Mouse (Mus musculus): ENCODE results near the gene Gm20388.

Gene Gm20388

GRCm38 (mm10) chr8:122926782-122927181 is 3016.1 kb downstream of the Gm20388 start:
- DNase-seq (ENCODE audit: low spot score) = no peak

- no peak for DNase-seq (ENCODE audit: low spot score)
Measured at GRCm38 (mm10) chr8:122927841-122928240, 3017.2 kb downstream of the Gm20388 start.

GRCm38 (mm10) chr8:122928631-122929224 is 3018.1 kb downstream of the Gm20388 start:
- DNase-seq (ENCODE audit: low spot score) = no peak

DNA sequence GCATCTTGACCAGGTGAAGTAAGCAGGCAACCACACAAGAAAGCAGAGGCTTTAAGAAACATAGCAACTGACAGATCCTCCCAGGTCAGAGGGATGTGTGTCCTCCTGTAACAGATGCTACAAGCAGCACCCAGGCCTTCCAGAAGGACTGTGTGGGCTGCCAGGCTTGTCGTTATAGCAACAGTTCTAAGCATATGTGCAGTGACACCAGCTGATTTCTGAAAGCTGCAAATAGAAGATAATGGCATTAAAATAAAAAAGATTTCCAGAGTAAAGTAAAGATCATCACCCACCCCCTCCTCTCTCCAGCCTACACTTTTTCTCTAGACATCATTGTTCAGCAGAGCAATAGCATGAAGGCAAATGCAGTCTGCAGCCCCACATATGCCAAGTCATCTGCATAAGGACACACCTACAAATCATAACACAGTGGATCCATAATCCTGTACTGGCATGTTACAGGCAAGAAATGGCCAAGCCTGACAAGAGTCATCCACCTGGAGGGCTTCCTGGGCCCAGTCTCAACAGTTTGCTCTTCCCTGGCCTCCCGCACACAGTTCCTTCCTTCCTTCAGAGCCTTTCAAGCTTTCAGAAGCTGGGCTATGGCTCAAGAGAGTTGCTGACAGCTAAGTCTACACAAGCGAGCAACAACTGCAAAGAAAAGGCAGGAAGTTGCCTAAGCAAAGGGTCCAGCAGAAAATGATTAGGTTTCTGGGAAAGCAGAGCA is 3021.4 kb downstream of the Gm20388 start:
- DNase-seq (ENCODE audit: low spot score) = no peak

- DNase-seq (ENCODE audit: low spot score) = no peak
Measured at GRCm38 (mm10) chr8:122932561-122932959, 3021.9 kb downstream of the Gm20388 start.

- no peak for DNase-seq (ENCODE audit: low spot score)
Measured at GRCm38 (mm10) chr8:122933973-122934372, 3023.3 kb downstream of the Gm20388 start.

GRCm38 (mm10) chr8:122935118-122935517 is 3024.5 kb downstream of the Gm20388 start:
- no peak for DNase-seq (ENCODE audit: low spot score)

DNA sequence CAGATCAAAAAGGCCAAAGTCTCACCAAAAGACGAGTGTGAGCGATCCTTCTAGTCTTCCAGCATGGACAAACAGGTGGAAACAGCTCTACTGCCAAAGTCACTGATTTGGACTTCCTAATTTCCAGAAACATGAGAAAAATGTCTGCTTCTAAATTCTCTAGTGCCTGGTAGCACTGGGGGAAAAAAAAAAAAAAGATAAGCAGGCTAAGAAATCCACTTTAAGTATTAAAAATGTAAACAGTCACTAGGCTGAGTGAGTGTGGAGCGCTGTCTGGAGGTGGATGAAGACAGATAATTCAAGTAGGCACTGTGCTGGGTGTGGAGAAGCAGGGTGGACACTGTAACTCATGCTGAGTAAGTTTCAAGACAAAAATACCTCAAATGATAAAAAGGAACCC is 3025.3 kb downstream of the Gm20388 start:
- DNase-seq (ENCODE audit: low spot score) = no peak

DNA sequence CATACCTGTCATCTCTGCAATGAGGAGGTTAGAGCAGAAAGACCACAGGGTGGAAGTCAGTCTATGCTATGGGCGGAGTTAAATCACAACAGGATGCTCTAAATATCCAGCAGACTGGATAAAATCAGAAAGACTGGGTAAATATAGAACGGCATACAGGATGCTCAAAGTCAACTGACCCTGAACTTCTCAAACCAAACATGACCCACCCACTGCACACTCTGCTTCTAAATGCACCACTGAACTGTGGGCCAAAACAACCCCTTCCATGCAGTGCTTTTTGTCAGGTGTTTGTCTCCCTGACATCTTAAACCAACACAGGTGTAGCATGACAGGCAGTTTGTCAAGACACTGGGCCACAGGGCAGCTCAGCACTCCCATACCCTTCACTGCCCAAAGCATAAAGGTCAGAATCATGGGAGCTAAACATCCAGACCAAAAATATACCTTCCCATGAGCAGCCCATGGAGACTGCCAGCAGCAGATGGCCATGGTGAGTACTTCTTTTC is 3027.0 kb downstream of the Gm20388 start:
- DNase-seq (ENCODE audit: low spot score) = no peak

DNA sequence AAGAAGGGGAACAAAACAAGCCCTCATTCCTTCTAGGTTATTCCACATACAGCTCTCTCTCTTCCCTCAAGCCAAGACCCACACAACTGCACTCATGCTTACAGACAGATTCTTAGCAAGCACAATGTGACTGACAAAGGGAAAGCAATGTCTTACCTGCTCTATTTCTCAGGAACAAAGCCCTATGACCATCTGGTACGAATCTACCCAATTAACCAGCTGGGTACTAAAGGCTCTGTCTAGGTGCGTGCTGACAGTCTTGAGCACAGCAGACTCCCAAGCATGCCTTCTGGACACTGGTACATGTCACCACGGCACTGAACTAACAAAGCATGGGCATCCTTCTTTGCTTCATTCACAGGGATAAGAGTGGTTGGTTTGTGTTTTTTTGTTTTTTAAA is 3027.5 kb downstream of the Gm20388 start:
- DNase-seq (ENCODE audit: low spot score) = no peak

- no peak for DNase-seq (ENCODE audit: low spot score)
Measured at GRCm38 (mm10) chr8:122938591-122938990, 3027.9 kb downstream of the Gm20388 start.

- no peak for DNase-seq (ENCODE audit: low spot score)
Measured at GRCm38 (mm10) chr8:122942803-122943713, 3032.4 kb downstream of the Gm20388 start.

GRCm38 (mm10) chr8:122945775-122946174 is 3035.1 kb downstream of the Gm20388 start:
- DNase-seq (ENCODE audit: low spot score) = no peak

DNA sequence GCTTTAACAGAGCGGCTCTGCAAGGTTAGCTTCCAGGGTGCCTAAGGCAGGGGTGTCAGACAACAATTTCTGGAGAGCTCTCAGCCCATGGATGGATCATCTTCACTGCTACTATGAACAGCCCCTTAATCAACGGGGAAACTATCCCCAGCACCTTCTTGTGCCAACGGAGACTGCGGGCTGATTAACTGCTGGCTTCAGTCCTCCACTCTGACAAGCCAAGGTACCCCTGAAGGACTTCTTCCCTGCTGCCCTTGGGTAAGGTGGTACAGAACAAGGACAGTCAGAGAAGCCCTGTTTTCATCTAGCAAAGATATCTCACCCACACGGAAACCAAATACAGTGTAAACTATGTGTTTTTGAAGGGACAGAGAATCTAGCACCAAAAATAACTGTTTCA is 3039.1 kb downstream of the Gm20388 start:
- DNase-seq (ENCODE audit: low spot score) = no peak

GRCm38 (mm10) chr8:122951456-122951855 is 3040.8 kb downstream of the Gm20388 start:
- no peak for DNase-seq (ENCODE audit: low spot score)

DNA sequence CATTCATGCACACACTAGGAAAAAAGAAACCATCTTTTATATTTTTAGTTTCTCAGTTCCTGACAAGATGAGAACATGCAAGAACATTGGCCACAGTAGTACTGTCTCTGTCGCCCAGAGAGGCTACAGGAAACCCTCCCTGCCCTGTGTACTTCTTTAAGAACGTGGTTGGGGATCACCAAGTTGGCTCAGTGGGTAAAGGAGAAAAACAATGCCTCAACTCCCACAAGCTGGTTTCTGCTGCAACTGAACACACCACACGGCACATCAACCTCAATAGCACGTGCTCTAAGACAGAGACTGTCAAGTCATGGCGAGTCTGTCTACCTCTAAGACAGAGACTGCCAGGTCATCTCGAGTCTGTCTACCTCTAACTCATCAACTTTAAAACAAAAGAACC is 3042.4 kb downstream of the Gm20388 start:
- DNase-seq (ENCODE audit: low spot score) = no peak

GRCm38 (mm10) chr8:122954090-122954799 is 3043.6 kb downstream of the Gm20388 start:
- DNase-seq (ENCODE audit: low spot score) = no peak

DNA sequence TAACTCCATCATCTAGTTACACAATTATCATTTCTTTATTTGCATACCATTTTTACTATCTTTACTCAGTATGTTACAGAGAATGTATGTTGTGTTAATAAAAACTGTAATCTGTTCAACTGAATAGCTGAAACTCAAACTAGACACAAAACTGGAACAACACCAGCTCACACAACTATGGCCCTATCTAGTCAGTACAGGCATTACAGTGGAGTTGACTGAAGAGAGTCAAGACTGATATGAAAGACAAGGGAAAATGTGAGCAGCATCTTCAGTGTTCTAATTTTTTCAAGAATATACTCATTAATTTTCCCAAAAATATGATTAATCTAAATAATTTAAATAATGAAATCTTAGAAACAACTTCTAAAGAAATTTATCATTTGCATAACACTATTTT is 3044.6 kb downstream of the Gm20388 start:
- DNase-seq (ENCODE audit: low spot score) = no peak

- DNase-seq (ENCODE audit: low spot score) = no peak
Measured at GRCm38 (mm10) chr8:122955997-122956396, 3045.4 kb downstream of the Gm20388 start.

- DNase-seq (ENCODE audit: low spot score) = no peak
Measured at GRCm38 (mm10) chr8:122960323-122960722, 3049.7 kb downstream of the Gm20388 start.

DNA sequence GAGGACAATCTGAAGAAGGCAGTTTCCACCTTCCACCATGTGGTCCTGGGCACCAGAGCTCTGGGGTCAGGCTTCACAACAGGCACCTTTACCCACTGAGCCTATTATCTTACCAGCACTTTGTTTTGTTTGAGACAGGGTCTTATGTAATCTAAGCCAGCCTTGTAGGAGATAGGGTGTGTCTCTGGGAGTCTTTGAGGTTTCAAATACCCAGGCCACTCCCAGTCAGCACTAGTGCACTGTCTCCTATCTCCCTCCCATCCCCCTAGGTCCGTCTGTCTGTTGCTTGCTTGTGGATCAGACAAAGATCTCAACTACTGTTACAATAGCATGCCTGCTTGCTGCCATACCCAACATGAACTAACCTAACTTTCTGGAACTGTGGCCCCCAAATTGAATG is 3050.3 kb downstream of the Gm20388 start:
- no peak for DNase-seq (ENCODE audit: low spot score)

DNA sequence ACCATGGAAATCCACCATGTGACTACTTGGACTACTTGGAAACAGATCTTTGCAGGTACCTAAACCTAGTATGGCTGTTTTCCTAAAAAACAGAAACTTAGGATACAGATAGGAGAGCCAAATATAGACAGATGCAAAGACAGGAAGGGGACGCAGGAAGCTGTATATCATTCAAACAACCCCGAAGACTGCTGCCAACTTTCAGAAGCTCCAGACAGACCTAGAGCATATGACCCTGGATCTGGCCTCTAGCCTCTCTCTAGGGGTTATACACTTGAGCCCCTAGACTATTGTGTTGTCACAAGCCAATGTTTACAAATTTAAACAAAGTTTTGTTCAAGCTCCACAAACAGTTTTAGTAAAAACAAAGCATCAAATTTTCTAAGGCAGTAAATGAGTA is 3050.8 kb downstream of the Gm20388 start:
- DNase-seq (ENCODE audit: low spot score) = no peak

Data from ovary, postnatal 14 days (tissue).